Mouse (Mus musculus) ES-E14 (cell line): ENCODE results near the gene Mrpl28. TPM values are rescaled to one million over a fixed set of nuclear protein-coding genes. Genes with fewer than 3 reads are reported as not detected.
"Not testable (repeated sequence)": the region's sequence is repeated elsewhere in the genome, so short reads cannot be mapped to it uniquely, and the experiment has no call there.

Experiments
- DNase-seq: peaks from one replicate; pipeline ENCODE4 v3.0.0-alpha.2; 2013; ENCODE audit warnings: low read depth, low spot score
- H3K27ac ChIP-seq: 2 replicates; pipeline ENCODE4 v1.5.1; 2012; ENCODE audit warnings: low read depth, mild to moderate bottlenecking, low read length, moderate library complexity, mixed read lengths; ENCODE audit not compliant: poor library complexity, insufficient read depth, severe bottlenecking
- H3K36me3 ChIP-seq: 2 replicates; pipeline ENCODE4 v1.6.1; 2012; ENCODE audit warnings: mild to moderate bottlenecking, low read length, moderate library complexity, mixed read lengths; ENCODE audit not compliant: control insufficient read depth, poor library complexity, insufficient read depth, severe bottlenecking
- H3K4me1 ChIP-seq, 2 experiments: fragments of 150-350 bp in 1 of 2; sonication (generic) in 1 of 2; 2 replicates each; pipeline ENCODE4 v1.6.1; 2012; ENCODE audit warnings: low read length in 2 of 2, mild to moderate bottlenecking in 1 of 2, mixed read lengths in 1 of 2; ENCODE audit not compliant: control insufficient read depth in 2 of 2, insufficient read depth in 2 of 2, poor library complexity in 1 of 2
- H3K4me3 ChIP-seq, 2 experiments: fragments of 150-350 bp in 1 of 2; sonication (generic) in 1 of 2; 2 replicates each; pipeline ENCODE4 v1.5.1; 2012; ENCODE audit warnings: low read length in 2 of 2, low read depth in 1 of 2, mild to moderate bottlenecking in 1 of 2, mixed read lengths in 1 of 2; ENCODE audit not compliant: insufficient read depth in 1 of 2, poor library complexity in 1 of 2, severe bottlenecking in 1 of 2
- H3K9ac ChIP-seq: 2 replicates; pipeline ENCODE4 v1.6.1; 2012; ENCODE audit warnings: low read depth, mild to moderate bottlenecking, low read length, mixed read lengths; ENCODE audit not compliant: poor library complexity, insufficient read depth, severe bottlenecking
- H3K9me3 ChIP-seq: fragments of 150-350 bp; sonication (generic); 2 replicates; pipeline ENCODE4 v1.6.1; 2012; ENCODE audit warnings: low read depth, mild to moderate bottlenecking, low read length; ENCODE audit not compliant: control insufficient read depth, insufficient read depth
- CHD2 ChIP-seq: IDR thresholded peaks from 2 replicates; pipeline ENCODE4 v1.6.1; 2014; ENCODE audit warnings: mild to moderate bottlenecking, low read depth, low read length, inconsistent platforms
- HCFC1 ChIP-seq: IDR thresholded peaks from 2 replicates; pipeline ENCODE4 v1.6.1; 2012; ENCODE audit warnings: low read length, inconsistent platforms, borderline replicate concordance; ENCODE audit not compliant: insufficient read depth
- MAFK ChIP-seq: IDR thresholded peaks from 2 replicates; pipeline ENCODE4 v1.6.1; 2014; ENCODE audit warnings: mild to moderate bottlenecking, low read depth, low read length, inconsistent platforms; ENCODE audit not compliant: insufficient read depth
- ZC3H11A ChIP-seq: IDR thresholded peaks from 2 replicates; pipeline ENCODE4 v1.6.1; 2012; ENCODE audit warnings: low read depth, mild to moderate bottlenecking, inconsistent platforms, low read length, borderline replicate concordance
- ZNF384 ChIP-seq: IDR thresholded peaks from 2 replicates; pipeline ENCODE4 v1.6.1; 2012; ENCODE audit warnings: low read depth, low read length, inconsistent platforms
- in situ Hi-C, 2 experiments: fragments of 600-800 bp; cut with MboI; formaldehyde crosslinking; loops; one replicate each; pipeline ENCODE4 v1.15.1; 2025; ENCODE audit warnings: low sequenced_read_pairs in 2 of 2, inconsistent platforms in 1 of 2; ENCODE audit not compliant: unreplicated experiment in 2 of 2
- total RNA-seq: library from RNA; depleted of rRNA; stranded (reverse); fragments of 300-350 nt; gene quantifications from 2 replicates; pipeline ENCODE4 v1.2.3, GENCODE M21; 2012

Gene Mrpl28
- total RNA-seq, 1 experiment = 154 TPM

DNA sequence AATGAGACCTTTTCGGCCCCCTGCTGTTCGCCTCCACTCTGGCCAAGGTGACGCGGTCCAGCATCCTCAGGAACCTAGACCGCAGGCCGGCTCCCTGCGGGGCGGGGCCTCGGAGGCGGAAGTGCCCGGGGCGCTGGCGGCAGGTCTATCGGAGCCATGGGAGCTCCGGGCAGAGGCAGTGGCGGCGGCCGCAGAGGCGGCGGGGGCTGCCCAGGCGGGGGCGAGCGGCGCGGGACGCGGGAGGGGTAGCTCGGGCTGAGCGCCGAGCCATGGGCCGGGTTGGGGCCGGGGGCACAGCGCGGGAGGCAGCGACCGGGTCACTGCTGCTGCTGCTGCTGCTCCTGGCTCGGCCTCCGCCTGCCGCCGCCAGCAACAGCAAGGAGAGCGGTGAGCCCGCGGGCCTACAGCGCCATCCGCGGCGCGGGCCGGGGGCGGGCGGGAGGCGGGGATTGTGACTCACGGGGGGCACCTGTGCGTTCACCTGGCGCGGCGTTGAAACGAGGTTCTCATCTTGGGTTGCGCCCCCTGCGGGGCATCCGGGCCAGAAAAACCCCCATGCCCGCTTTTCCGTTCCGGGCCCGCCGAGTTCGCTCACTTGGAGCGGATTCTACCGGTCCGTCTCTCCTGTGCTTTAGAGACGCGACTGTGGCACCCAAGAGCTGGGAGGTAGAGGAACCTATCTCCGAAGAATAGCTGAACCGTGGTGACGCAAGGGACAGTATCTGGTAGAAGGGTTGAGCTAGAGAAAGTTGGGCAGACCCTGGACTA lies 9.9 kb upstream of the Mrpl28 start, which contains the start of gene Tmem8:
Gene Tmem8, plus strand, starts transcription at position 119 of the 768 bp plus-strand sequence.
- H3K4me3 ChIP-seq = peak within 1 kb of the TSS; percentile 76 to 81
- TF ChIP-seq ZC3H11A (no peak), ZNF384 (no peak), MAFK (no peak), HCFC1 (no peak), CHD2 (no peak)
- H3K9ac ChIP-seq = peak within 1 kb of the TSS; percentile 87
- H3K36me3 ChIP-seq = peaks cover 16% of the 10 kb centered on the region
- in situ Hi-C loops = no loop called here
- peaks cover 7 to 24% of the 10 kb centered on the region in 2 experiments for H3K4me1 ChIP-seq
- no peaks in the 10 kb centered on the region for H3K9me3 ChIP-seq
- H3K27ac ChIP-seq = peak within 1 kb of the TSS; percentile 94
- no peak for DNase-seq

DNA sequence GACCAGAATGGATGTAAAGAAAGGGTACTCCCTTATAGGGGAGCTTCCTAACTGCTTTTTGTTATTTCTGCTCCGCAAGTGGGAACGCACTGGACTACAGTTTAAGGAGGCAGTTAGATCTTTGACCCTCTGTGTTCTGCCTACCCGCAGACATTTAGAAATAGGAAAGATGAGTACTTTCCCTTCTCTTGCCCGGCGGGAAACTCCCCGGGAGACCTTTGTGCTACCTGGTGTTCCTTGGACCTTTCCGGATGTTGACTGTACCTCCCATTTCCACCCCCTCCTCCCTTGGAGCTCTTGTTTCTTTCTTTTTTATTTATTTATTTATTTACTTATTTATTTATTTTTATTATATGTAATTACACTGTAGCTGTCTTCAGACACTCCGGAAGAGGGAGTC lies 9.2 kb upstream of the Mrpl28 start:
- H3K36me3 ChIP-seq = peaks cover 21% of the 10 kb centered on the region
- H3K4me3 ChIP-seq = peak overlapping the region; percentile 76 to 81
- no peak for DNase-seq
- TF ChIP-seq CHD2 = no peak
- TF ChIP-seq HCFC1 = no peak
- TF ChIP-seq MAFK = no peak
- no peak for TF ChIP-seq ZNF384
- TF ChIP-seq ZC3H11A = no peak
- in situ Hi-C loops = no loop called here
- H3K9me3 ChIP-seq = no peaks in the 10 kb centered on the region
- H3K27ac ChIP-seq = peak overlapping the region; percentile 83; the same call in 1 of the 2 replicates
- peak overlapping the region; percentile 87 for H3K9ac ChIP-seq
- peaks cover 7 to 23% of the 10 kb centered on the region in 2 experiments for H3K4me1 ChIP-seq

DNA sequence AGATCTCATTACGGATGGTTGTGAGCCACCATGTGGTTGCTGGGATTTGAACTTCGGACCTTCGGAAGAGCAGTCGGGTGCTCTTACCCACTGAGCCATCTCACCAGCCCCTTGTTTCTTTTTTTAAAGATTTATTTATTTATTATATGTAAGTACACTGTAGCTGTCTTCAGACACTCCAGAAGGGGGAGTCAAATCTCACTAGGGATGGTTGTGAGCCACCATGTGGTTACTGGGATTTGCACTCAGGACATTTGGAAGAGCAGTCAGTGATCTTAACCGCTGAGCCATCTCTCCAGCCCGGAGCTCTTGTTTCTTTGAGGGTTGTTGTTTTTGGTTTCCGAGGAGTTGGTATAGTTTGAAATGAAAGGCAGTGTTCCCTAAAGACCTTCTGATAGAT lies 8.8 kb upstream of the Mrpl28 start:
- H3K27ac ChIP-seq, DNase-seq, in situ Hi-C loops, H3K9me3 ChIP-seq: not testable (repeated sequence)
- Histone ChIP-seq H3K4me1 (peaks cover 7 to 20% of the 10 kb centered on the region in 2 experiments), H3K4me3 (peak overlapping the region in 1 of 2 experiments; percentile 81; a peak in 2 of 4 replicates), H3K9ac (peak overlapping the region; percentile 13; the same call in 1 of the 2 replicates), H3K36me3 (peaks cover 25% of the 10 kb centered on the region)

DNA sequence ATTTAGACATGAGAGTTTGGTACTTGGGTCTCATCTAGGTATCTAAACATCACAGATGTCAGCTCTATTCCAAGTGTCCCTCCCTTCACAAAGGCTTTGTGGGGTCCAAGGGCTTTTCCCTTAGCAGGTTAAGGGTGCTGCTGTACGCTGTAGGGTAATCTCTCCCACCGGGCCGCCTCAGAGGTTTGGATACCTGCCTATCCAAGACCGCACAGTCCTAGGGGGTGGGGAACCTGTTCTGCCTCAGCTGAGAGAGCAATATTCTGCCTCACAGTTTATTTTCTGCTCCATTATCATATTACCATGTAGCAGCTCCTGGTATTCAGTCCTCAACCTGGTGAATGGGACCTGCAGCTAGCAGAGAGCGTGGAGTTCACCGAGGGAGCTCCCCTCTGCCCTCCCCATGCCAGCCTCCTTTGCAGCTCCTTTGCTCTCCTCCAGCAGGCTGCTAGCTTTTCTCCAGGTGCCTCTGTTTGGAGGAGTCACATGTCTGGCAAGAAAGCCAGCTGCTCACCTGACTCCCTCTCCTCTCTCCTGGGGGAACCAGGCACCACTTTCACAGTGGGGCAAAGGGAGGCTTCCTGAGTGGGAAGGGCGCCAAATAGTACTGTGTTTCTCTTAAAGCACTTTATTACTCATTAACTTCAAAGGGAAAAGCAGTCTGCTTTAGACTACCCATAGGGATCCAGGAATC lies 7.9 kb upstream of the Mrpl28 start:
- DNase-seq = no peak
- peak overlapping the region; percentile 28; the same call in 1 of the 2 replicates for H3K9ac ChIP-seq
- H3K27ac ChIP-seq = no peak overlapping the region
- H3K36me3 ChIP-seq = peaks cover 32% of the 10 kb centered on the region
- no peaks in the 10 kb centered on the region for H3K9me3 ChIP-seq
- peaks cover 6 to 25% of the 10 kb centered on the region in 2 experiments for H3K4me1 ChIP-seq
- no peak for TF ChIP-seq CHD2
- TF ChIP-seq HCFC1 = no peak
- no peak for TF ChIP-seq MAFK
- no peak for TF ChIP-seq ZC3H11A
- TF ChIP-seq ZNF384 = no peak
- in situ Hi-C loops = no loop called here
- peak overlapping the region in 1 of 2 experiments; percentile 26; a peak in 2 of 4 replicates for H3K4me3 ChIP-seq
